Mouse (Mus musculus) bone marrow macrophage, adult 2 months (primary cell): ENCODE measurements around the gene 1700025G04Rik. TPM values are rescaled to one million over a fixed set of nuclear protein-coding genes. Genes with fewer than 3 reads are reported as not detected.

ENCODE experiments used
- H3K27ac ChIP-seq: 2 replicates; pipeline ENCODE4 v1.5.1; 2012; ENCODE audit warnings: low read depth, low read length; ENCODE audit not compliant: insufficient read depth
- H3K4me1 ChIP-seq: 2 replicates; pipeline ENCODE4 v1.6.1; 2012; ENCODE audit warnings: low read length; ENCODE audit not compliant: control insufficient read depth, insufficient read depth
- H3K4me3 ChIP-seq: 2 replicates; pipeline ENCODE4 v1.5.1; 2012; ENCODE audit warnings: mild to moderate bottlenecking, low read length, moderate library complexity; ENCODE audit not compliant: insufficient read depth
- CTCF ChIP-seq: IDR thresholded peaks from 2 replicates; pipeline ENCODE4 v1.5.1; 2012; ENCODE audit warnings: low read depth, mild to moderate bottlenecking, low read length, moderate library complexity
- POLR2A ChIP-seq: IDR thresholded peaks from 2 replicates; pipeline ENCODE4 v1.6.1; 2012; ENCODE audit warnings: mild to moderate bottlenecking, low read depth, low read length, borderline replicate concordance
- polyA plus RNA-seq: library from polyadenylated mRNA; stranded (reverse); fragments of >200 nt; gene quantifications from 2 replicates; pipeline ENCODE4 v1.2.4, GENCODE M21; 2012; ENCODE audit not compliant: missing spikeins, insufficient read depth, insufficient read length

Gene 1700025G04Rik
- polyA plus RNA-seq, 1 experiment = 45.8 TPM

DNA sequence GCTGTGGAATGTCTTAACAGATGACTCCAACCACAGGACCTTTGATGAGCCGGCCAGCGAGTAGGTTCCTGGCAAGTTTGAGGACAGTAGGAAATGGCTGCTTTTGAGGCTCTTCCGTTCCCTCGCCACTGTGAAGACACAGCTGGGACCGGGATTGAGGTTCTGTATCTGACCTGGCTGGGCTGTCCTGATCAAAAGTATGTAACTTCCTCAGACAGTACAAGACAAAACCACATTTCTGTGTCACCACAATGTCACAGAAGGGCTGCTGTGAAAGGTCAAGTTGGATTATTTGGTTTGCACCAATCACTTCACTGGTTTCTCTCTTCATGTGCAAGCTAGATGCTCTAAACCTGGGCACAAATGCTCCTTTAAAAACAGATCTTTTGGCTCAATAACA, 195.9 kb downstream of the 1700025G04Rik start:
- TF ChIP-seq CTCF (no peak), POLR2A (no peak)
- Histone ChIP-seq H3K4me3 (no peak overlapping the region), H3K27ac (no peak overlapping the region), H3K4me1 (peaks cover 3% of the 10 kb centered on the region; the same call in 1 of the 2 replicates)

- Histone ChIP-seq H3K4me3 (no peak overlapping the region), H3K27ac (no peak overlapping the region), H3K4me1 (peaks cover 3% of the 10 kb centered on the region; the same call in 1 of the 2 replicates)
- TF ChIP-seq CTCF (no peak), POLR2A (no peak)
Measured at GRCm38 (mm10) chr1:151892008-151892407, 197.9 kb downstream of the 1700025G04Rik start.

- Histone ChIP-seq H3K4me1 (peaks cover 3% of the 10 kb centered on the region; the same call in 1 of the 2 replicates), H3K27ac (no peak overlapping the region), H3K4me3 (no peak overlapping the region)
- TF ChIP-seq POLR2A (no peak), CTCF (no peak)
Measured at GRCm38 (mm10) chr1:151891194-151891593, 198.7 kb downstream of the 1700025G04Rik start.

GRCm38 (mm10) chr1:151890041-151890621, 199.8 kb downstream of the 1700025G04Rik start:
- H3K27ac ChIP-seq = no peak overlapping the region
- H3K4me3 ChIP-seq = no peak overlapping the region
- TF ChIP-seq CTCF (no peak), POLR2A (no peak)
- peaks cover 3% of the 10 kb centered on the region; the same call in 1 of the 2 replicates for H3K4me1 ChIP-seq

DNA sequence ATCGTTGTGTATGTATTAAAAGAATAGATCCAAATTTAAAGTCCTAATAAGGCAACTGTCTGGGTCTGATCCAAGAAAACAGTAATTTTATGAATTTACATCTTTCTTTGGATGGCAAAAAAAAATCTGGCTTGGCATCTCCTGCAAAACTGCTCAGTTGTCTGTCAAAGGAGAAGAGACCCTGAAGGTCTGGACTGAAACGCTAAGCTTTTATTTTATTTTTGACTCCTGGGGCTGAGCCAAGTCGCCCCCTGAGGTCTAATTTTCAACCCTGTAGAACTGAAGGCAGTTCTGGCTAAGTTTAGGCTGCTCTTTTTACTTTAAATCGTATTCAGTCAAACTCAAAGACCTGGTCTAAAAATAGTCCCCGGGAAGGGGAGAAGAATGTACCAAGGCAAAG, 202.3 kb downstream of the 1700025G04Rik start:
- no peaks in the 10 kb centered on the region for H3K4me1 ChIP-seq
- H3K27ac ChIP-seq = no peak overlapping the region
- TF ChIP-seq POLR2A (no peak), CTCF (no peak)
- no peak overlapping the region for H3K4me3 ChIP-seq

DNA sequence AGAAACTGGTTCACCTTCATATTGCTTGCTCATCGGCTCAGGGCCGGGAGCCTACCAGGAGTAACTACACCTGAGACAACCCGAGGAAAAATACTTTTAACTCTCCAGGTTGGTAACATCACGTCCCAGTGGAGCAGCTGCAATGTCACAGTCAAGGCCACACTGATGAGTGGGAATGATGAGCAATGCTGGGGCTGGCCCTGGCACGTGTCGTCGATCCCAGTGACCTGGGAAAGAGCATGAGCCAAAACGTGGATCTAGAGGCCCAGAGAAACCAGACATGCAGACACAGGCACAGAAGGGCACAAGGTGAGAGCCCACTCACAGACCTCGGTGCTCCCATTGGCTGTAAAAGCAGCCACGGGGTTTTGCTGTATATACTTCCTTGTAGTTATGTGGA, 202.8 kb downstream of the 1700025G04Rik start:
- TF ChIP-seq POLR2A (no peak), CTCF (no peak)
- Histone ChIP-seq H3K27ac (no peak overlapping the region), H3K4me1 (no peaks in the 10 kb centered on the region), H3K4me3 (no peak overlapping the region)

DNA sequence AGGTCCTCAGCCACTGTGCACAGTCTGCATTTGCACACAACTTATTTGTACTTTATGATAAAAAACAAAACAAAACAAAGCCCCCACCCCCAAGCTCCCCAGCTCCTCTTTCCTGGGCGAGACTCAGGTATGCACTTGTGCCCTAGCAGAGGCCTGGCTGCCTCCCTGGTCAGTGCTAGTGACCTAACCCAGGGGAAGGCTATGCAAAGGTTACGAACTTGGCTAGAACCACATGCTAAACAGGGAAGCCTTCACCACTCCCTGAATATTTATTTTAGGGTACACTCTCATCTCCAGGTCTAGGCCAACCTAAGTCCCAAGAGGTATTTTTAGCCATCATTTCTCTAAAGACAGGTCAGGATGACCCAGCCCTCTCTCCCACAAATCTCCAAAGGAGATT, 203.8 kb downstream of the 1700025G04Rik start:
- Histone ChIP-seq H3K27ac (no peak overlapping the region), H3K4me3 (no peak overlapping the region), H3K4me1 (no peaks in the 10 kb centered on the region)
- TF ChIP-seq CTCF = no peak
- TF ChIP-seq POLR2A = no peak

GRCm38 (mm10) chr1:151881253-151881652, 208.7 kb downstream of the 1700025G04Rik start:
- no peak overlapping the region for H3K27ac ChIP-seq
- no peaks in the 10 kb centered on the region for H3K4me1 ChIP-seq
- no peak overlapping the region for H3K4me3 ChIP-seq
- TF ChIP-seq CTCF (no peak), POLR2A (no peak)

GRCm38 (mm10) chr1:151880731-151881130, 209.2 kb downstream of the 1700025G04Rik start:
- no peak for TF ChIP-seq POLR2A
- no peak for TF ChIP-seq CTCF
- H3K4me1 ChIP-seq = no peaks in the 10 kb centered on the region
- H3K27ac ChIP-seq = no peak overlapping the region
- H3K4me3 ChIP-seq = no peak overlapping the region

DNA sequence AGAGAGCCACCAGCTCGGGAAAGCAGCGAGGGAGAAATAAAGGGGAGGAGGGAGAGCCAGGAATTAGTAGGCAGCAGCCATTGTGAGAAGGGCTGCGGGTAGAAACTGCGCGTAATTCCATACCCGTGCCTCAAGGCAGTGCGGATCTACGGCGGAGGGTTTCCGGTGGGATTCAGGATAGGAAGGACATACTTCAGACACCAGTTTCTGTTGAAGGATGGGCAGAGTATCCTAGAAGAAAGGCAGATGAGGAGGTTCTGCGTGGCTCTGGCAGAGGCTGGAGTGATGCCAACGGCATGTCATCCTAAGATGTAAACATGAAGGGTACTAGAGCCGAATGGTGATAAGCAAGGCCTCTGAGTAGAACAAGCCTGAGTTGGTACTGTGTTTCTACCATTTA, 210.0 kb downstream of the 1700025G04Rik start:
- no peak overlapping the region for H3K27ac ChIP-seq
- no peak for TF ChIP-seq POLR2A
- TF ChIP-seq CTCF = no peak
- peaks cover 2% of the 10 kb centered on the region; the same call in 1 of the 2 replicates for H3K4me1 ChIP-seq
- no peak overlapping the region for H3K4me3 ChIP-seq
